ENCODE assay signal across 9 mouse cellular contexts in genomic region chr1:87650611-87651079, GRCm38 (mm10). TPM values are rescaled to one million over a fixed set of nuclear protein-coding genes. Genes with fewer than 3 reads are reported as not detected.
DNase-seq lines count a peak whose midpoint lies in the region; TF ChIP-seq lines count a peak whose summit lies in the region.
"Had no signal": no experiment of that assay in that cellular context is flagged by ENCODE, and none has a peak within 500 bp of the region (broad histone marks: within the 10 kb centered on the region; RNA-seq: fewer than 3 reads in every experiment).

No protein-coding gene starts in this region.

- 2% methylated on average over 8 of the region's 8 CpGs for WGBS in bone marrow, adult 2 months

- H3K4me3 ChIP-seq in bone marrow, adult 2 months (replicated peaks; ENCODE audit: control insufficient read depth, low read depth, low read length), result no peak overlapping the region
- H3K4me3 ChIP-seq: embryonic facial prominence, embryonic 13.5 days had no signal

- no peak for TF ChIP-seq POLR2A in bone marrow, adult 2 months (IDR thresholded peaks at IDR 0.05; ENCODE audit: borderline replicate concordance, control insufficient read depth, low read depth, low read length)

- TF ChIP-seq CTCF in bone marrow, adult 2 months (IDR thresholded peaks at IDR 0.05; ENCODE audit: control insufficient read depth, insufficient read depth, low read length), result no peak

- DNase-seq in gastrocnemius, adult 18-20 months (ENCODE audit: low spot score), result peak; percentile 24
- no peak for DNase-seq in gastrocnemius, postnatal 10 days
- peak; percentile 70 for DNase-seq in kidney, adult 9 months
- peak; percentile 93 for DNase-seq in lung, postnatal 36 days
- DNase-seq in thymus, postnatal 14 days, result peak; percentile 57
- DNase-seq in urinary bladder, postnatal 25 days (ENCODE audit: low spot score), result no peak
- no peak for DNase-seq in embryo, embryonic 9.5 days (ENCODE audit: extremely low spot score)

- H3K4me1 ChIP-seq in bone marrow, adult 2 months (ENCODE audit: control insufficient read depth, insufficient read depth, low read length), result peaks cover 18% of the 10 kb centered on the region
- H3K4me1 ChIP-seq: embryonic facial prominence, embryonic 13.5 days had no signal

- peak overlapping the region; percentile 53 for H3K27ac ChIP-seq in bone marrow, adult 2 months (ENCODE audit: control insufficient read depth, insufficient read depth, low read depth, low read length, poor library complexity)
- H3K27ac ChIP-seq: embryonic facial prominence, embryonic 13.5 days had no signal

RNA-seq across cellular contexts. Expression of gene Inpp5d, which starts 30.5 kb away (rescaled TPM):
- 1 to 10 TPM; 3.9 to 4.1 TPM for total RNA-seq in gastrocnemius, adult 18-20 months (2021)
- 10 to 100 TPM in 1 of 2 experiments, 1 to 10 TPM in 1; 7.1 to 14.8 TPM for total RNA-seq in gastrocnemius, postnatal 10 days (2021)
- polyA plus RNA-seq in bone marrow, adult 2 months (2011; ENCODE audit: insufficient read depth, insufficient read length, low replicate concordance, missing spikeins), result 47.2 and 80.4 TPM in 2 replicates

Comparison
In these comparisons a context has a peak if more than half of its experiments do, and no peak if none do; other contexts are left out.
1. DNase-seq: peak in gastrocnemius, adult 18-20 months (single experiment), kidney, adult 9 months (single experiment), lung, postnatal 36 days (single experiment) and thymus, postnatal 14 days (single experiment); none in gastrocnemius, postnatal 10 days (single experiment), urinary bladder, postnatal 25 days (single experiment) and embryo, embryonic 9.5 days (single experiment).